Mouse (Mus musculus): ENCODE results near the gene Hivep3.

DNA sequence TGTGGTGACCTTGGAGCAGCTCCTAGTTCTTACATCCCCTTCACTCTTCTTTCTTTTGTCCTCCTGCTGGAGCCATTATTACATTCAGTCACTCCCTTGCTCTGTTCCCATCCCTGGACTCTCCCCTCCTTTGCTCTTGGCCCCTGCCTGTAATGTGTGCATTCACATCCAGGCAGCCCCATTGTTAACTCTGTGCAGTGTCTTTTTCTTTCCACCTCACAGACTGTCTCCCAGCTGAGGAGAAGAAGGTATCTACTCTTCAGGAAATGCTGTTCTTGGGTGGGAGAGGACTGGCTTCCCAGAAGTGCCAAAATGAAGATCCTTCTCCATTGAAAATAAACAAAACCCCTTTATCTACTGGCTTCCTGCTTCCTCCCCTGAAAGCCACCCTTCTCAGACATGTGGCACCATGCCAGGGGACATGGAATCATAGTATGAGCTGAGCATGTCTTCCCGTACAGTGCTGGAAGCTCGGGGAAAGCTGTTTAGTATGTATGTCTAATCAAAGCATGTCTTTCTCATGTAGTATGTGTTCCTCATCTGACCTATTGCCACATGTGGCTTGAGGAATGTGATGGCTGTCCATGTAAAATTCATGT, 17.9 kb downstream of the Hivep3 start:
- TF ChIP-seq USF1 (IDR thresholded peaks at IDR 0.05; ENCODE audit: low read depth) = no peak
- no peak for TF ChIP-seq MYOG (IDR thresholded peaks at IDR 0.05; ENCODE audit: control insufficient read depth, extremely low read depth, insufficient read length)
- no peak for TF ChIP-seq CTCF (IDR thresholded peaks at IDR 0.05; ENCODE audit: control insufficient read depth, insufficient read depth, insufficient read length)
- TF ChIP-seq MAX (IDR thresholded peaks at IDR 0.05) = no peak
- no peak for TF ChIP-seq FOSL1 (IDR thresholded peaks at IDR 0.05; ENCODE audit: insufficient read depth, low read length, poor library complexity, severe bottlenecking)
- TF ChIP-seq MYOD1 (IDR thresholded peaks at IDR 0.05; ENCODE audit: control insufficient read depth, insufficient read length, low read depth) = no peak
- no peak for TF ChIP-seq CEBPB (IDR thresholded peaks at IDR 0.05; ENCODE audit: low read depth)
